Mouse (Mus musculus) limb, embryonic 14.5 days (tissue): Measurements from ENCODE around the gene Slc38a3. TPM values are rescaled to one million over a fixed set of nuclear protein-coding genes. Genes with fewer than 3 reads are reported as not detected.
"Not testable (repeated sequence)": the region's sequence is repeated elsewhere in the genome, so short reads cannot be mapped to it uniquely, and the experiment has no call there.

Experiments
- ATAC-seq: fragments of 200-750 bp; cut with Nextera tagmentation; 2 replicates; pipeline ENCODE4 v1.8.0; 2017; ENCODE audit warnings: low read depth, moderate number of reproducible peaks, moderate TSS enrichment; ENCODE audit not compliant: low FRiP score
- DNase-seq: peaks from one replicate; pipeline ENCODE4 v3.0.0-alpha.2; 2015; ENCODE audit warnings: low spot score
- H3K27ac ChIP-seq: fragments of 300-500 bp; sonication (generic); replicated peaks from 2 replicates; pipeline ENCODE4 v1.5.1; 2014; ENCODE audit warnings: low read depth, mild to moderate bottlenecking, low read length, moderate library complexity, mixed read lengths
- H3K27me3 ChIP-seq: fragments of 300-500 bp; sonication (generic); 2 replicates; pipeline ENCODE4 v1.6.1; 2014; ENCODE audit warnings: low read length, mixed read lengths; ENCODE audit not compliant: control insufficient read depth, insufficient read depth
- H3K36me3 ChIP-seq: fragments of 300-500 bp; sonication (generic); 2 replicates; pipeline ENCODE4 v1.6.1; 2014; ENCODE audit warnings: mild to moderate bottlenecking, low read length, moderate library complexity, mixed read lengths; ENCODE audit not compliant: control insufficient read depth, insufficient read depth
- H3K4me1 ChIP-seq: fragments of 300-500 bp; sonication (generic); 2 replicates; pipeline ENCODE4 v1.6.1; 2014; ENCODE audit warnings: antibody characterized with exemption, low read length, mixed read lengths; ENCODE audit not compliant: control insufficient read depth, insufficient read depth
- H3K4me2 ChIP-seq: fragments of 300-500 bp; sonication (generic); replicated peaks from 2 replicates; pipeline ENCODE4 v1.6.1; 2014; ENCODE audit warnings: low read depth, mild to moderate bottlenecking, low read length, moderate library complexity; ENCODE audit not compliant: severe bottlenecking
- H3K4me3 ChIP-seq: fragments of 300-500 bp; sonication (generic); replicated peaks from 2 replicates; pipeline ENCODE4 v1.5.1; 2014; ENCODE audit warnings: low read length
- H3K9ac ChIP-seq: fragments of 300-500 bp; sonication (generic); 2 replicates; pipeline ENCODE4 v1.6.1; 2014; ENCODE audit warnings: mild to moderate bottlenecking, low read depth, low read length, moderate library complexity; ENCODE audit not compliant: severe bottlenecking
- H3K9me3 ChIP-seq: fragments of 300-500 bp; sonication (generic); 2 replicates; pipeline ENCODE4 v1.6.1; 2016; ENCODE audit warnings: low read length; ENCODE audit not compliant: control insufficient read depth
- POLR2A ChIP-seq: fragments of 200-500 bp; IDR thresholded peaks from 2 replicates; pipeline ENCODE4 v1.8.0; 2012; ENCODE audit warnings: inconsistent platforms, mild to moderate bottlenecking, moderate library complexity, borderline replicate concordance; ENCODE audit not compliant: insufficient read depth, insufficient read length; ENCODE audit errors: extremely low read depth
- WGBS: fragments of 180-500 bp; shearing (Covaris S2); extraction: QIAGEN DNeasy Blood & Tissue Kit; methylation state at CpG from one replicate; pipeline ENCODE4 v1.1.7; 2014; 5-methylcytosine and 5-hydroxymethylcytosine counted together
- polyA plus RNA-seq, 2 experiments: library from polyadenylated mRNA; depleted of rRNA in 1 of 2; stranded (reverse) in 1 of 2; unstranded in 1 of 2; fragments of >200 nt; fragmentation: Nextera tagmentation in 1 of 2; extraction: Ambion mirVana in 1 of 2; gene quantifications; 2 replicates each; pipeline versions ENCODE4 v1.2.1 to v1.2.3; 2012 to 2014

Slc38a3 gene
- polyA plus RNA-seq, 2 experiments = 6.0 to 22.4 TPM

DNA sequence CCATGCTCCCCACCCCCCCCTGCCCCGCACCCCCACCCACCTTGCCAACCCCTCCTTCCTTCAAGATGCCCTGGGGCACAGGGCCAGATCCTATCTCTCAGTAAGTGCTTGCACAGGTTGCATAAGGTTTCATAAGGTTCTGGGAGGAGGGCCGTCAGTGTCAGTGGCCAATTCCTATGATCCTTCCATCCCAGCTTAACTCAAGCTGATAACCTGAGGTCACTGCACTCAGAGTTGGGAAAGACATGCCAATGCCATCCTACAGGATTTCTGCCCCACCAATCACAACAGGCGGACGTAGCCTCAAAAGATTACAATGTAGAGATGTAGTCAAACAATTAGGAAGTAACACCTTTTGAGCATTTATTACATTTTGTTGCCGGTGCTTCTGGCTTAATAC is 19.1 kb upstream of the Slc38a3 start:
- Histone ChIP-seq H3K9ac (no peak overlapping the region), H3K9me3 (no peaks in the 10 kb centered on the region), H3K4me2 (no peak overlapping the region), H3K4me1 (no peaks in the 10 kb centered on the region), H3K4me3 (no peak overlapping the region), H3K27ac (no peak overlapping the region), H3K36me3 (peaks cover 91% of the 10 kb centered on the region), H3K27me3 (no peaks in the 10 kb centered on the region)
- WGBS = 79% methylated on average over 5 of the region's 5 CpGs
- ATAC-seq (no peak), DNase-seq (no peak)
- no peak for TF ChIP-seq POLR2A

GRCm38 (mm10) chr9:107685231-107685981 is 16.1 kb upstream of the Slc38a3 start:
- Histone ChIP-seq H3K9me3 (no peaks in the 10 kb centered on the region), H3K4me3 (no peak overlapping the region), H3K4me2 (no peak overlapping the region), H3K9ac (no peak overlapping the region), H3K27me3 (no peaks in the 10 kb centered on the region), H3K36me3 (peaks cover 86% of the 10 kb centered on the region), H3K4me1 (no peaks in the 10 kb centered on the region), H3K27ac (no peak overlapping the region)
- no peak for TF ChIP-seq POLR2A
- ATAC-seq (peak; percentile 64; the same call in 1 of the 2 replicates), DNase-seq (no peak)
- WGBS = 35% methylated on average over 17 of the region's 17 CpGs

DNA sequence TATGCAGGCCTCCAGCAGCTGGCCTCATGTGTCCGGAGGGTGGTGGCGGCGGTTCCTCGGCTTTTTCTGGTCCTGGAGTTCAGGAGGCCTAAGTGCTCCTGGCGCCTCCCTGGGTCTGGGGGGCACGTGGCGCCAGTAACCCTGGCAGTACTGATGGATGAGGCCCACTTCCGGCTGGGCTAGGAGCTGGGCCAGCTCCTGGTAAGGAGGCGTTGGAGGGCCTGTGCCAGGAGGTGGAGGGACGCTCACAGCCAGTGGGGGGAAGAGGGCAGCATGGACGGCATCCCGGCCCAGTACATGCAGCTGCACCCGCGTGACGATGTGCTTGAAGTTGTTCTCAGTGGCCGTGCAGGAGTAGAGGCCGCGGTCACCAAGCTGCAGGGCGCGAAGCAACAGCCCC is 13.1 kb upstream of the Slc38a3 start:
- Histone ChIP-seq H3K9ac (no peak overlapping the region), H3K36me3 (peaks cover 57% of the 10 kb centered on the region), H3K9me3 (no peaks in the 10 kb centered on the region), H3K27me3 (peaks cover 4% of the 10 kb centered on the region), H3K4me2 (no peak overlapping the region), H3K4me3 (no peak overlapping the region), H3K27ac (no peak overlapping the region), H3K4me1 (no peaks in the 10 kb centered on the region)
- DNase-seq = no peak
- 75% methylated on average over 15 of the region's 20 CpGs for WGBS
- ATAC-seq = no peak
- no peak for TF ChIP-seq POLR2A

- DNase-seq (no peak), ATAC-seq (no peak)
- H3K36me3 ChIP-seq = peaks cover 31% of the 10 kb centered on the region
- H3K9me3 ChIP-seq = no peaks in the 10 kb centered on the region
- H3K4me1 ChIP-seq = peaks cover 4% of the 10 kb centered on the region; the same call in 1 of the 2 replicates
- H3K4me2 ChIP-seq = no peak within 1 kb of the TSS
- no peak within 1 kb of the TSS for H3K9ac ChIP-seq
- H3K27ac ChIP-seq = no peak within 1 kb of the TSS
- TF ChIP-seq POLR2A = no peak
- peaks cover 28% of the 10 kb centered on the region for H3K27me3 ChIP-seq
- H3K4me3 ChIP-seq = no peak within 1 kb of the TSS
- WGBS = 48% methylated on average over 5 of the region's 5 CpGs
These were observed 10.2 kb upstream of the Slc38a3 start, which contains the start of gene Gnat1 for GRCm38 (mm10) chr9:107679501-107679900. Gene Gnat1, minus strand, starts transcription at chr9:107679712.

GRCm38 (mm10) chr9:107678861-107679260 is 9.5 kb upstream of the Slc38a3 start:
- peaks cover 4% of the 10 kb centered on the region; the same call in 1 of the 2 replicates for H3K4me1 ChIP-seq
- H3K9ac ChIP-seq = no peak overlapping the region
- no peak for TF ChIP-seq POLR2A
- no peak overlapping the region for H3K4me2 ChIP-seq
- ATAC-seq = no peak
- H3K9me3 ChIP-seq = no peaks in the 10 kb centered on the region
- no peak overlapping the region for H3K27ac ChIP-seq
- WGBS = 86% methylated on average over 2 of the region's 2 CpGs
- H3K36me3 ChIP-seq = peaks cover 25% of the 10 kb centered on the region
- no peak overlapping the region for H3K4me3 ChIP-seq
- no peak for DNase-seq
- peaks cover 28% of the 10 kb centered on the region for H3K27me3 ChIP-seq

DNA sequence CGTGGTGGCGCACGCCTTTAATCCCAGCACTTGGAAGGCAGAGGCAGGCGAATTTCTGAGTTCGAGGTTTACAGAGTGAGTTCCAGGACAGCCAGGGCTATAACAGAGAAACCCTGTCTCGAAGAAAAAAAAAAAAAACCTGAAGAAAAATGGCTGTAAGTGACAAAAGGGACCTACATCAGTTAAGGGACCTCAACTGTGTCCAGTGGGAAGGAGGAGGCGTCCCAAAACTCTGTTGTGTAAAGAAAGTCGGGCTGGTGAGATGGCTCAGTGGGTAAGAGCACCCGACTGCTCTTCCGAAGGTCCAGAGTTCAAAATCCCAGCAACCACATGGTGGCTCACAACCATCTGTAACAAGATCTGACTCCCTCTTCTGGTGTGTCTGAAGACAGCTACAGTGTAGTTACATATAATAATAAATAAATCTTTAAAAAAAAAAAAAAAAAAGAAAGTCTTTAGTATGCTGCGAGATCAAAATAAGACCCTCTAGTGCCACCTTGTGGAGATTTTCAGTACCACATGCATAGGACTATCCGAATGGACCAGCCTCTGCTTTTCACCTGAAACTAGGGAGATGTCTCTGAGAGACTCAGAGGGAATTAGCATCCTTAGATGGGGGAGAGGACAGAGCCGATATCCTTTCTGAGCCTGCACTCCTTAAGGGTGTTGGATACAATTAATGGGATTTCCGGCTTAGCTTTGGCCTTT is 8.6 kb upstream of the Slc38a3 start:
- WGBS = 39% methylated on average over 14 of the region's 14 CpGs
- not testable (repeated sequence) for H3K4me3 ChIP-seq, H3K9ac ChIP-seq, H3K4me1 ChIP-seq, H3K9me3 ChIP-seq, H3K4me2 ChIP-seq, ATAC-seq, H3K27ac ChIP-seq
- DNase-seq = peak; percentile 90
- Histone ChIP-seq H3K36me3 (peaks cover 16% of the 10 kb centered on the region), H3K27me3 (peaks cover 28% of the 10 kb centered on the region)
